Mouse (Mus musculus) embryonic stem cell, embryonic (primary cell): Measurements from ENCODE around the gene Tbc1d13.

Source experiments
- CTCF ChIA-PET, 4 experiments: fragments of 300-600 bp in 2 of 4; fragments of 350-600 bp in 2 of 4; sonication (Branson Sonifier 250); formaldehyde crosslinking; loops; one replicate each; lab custom pipeline; 2022; ENCODE audit warnings: inconsistent platforms in 2 of 4; lab: Charles Lee
- POLR2A ChIA-PET, 4 experiments: fragments of 300-600 bp in 2 of 4; fragments of 350-600 bp in 2 of 4; sonication (Branson Sonifier 250); formaldehyde crosslinking; loops; one replicate each; lab custom pipeline; 2022; ENCODE audit warnings: antibody characterized with exemption in 4 of 4, inconsistent platforms in 1 of 4; lab: Charles Lee

The Tbc1d13 gene

DNA sequence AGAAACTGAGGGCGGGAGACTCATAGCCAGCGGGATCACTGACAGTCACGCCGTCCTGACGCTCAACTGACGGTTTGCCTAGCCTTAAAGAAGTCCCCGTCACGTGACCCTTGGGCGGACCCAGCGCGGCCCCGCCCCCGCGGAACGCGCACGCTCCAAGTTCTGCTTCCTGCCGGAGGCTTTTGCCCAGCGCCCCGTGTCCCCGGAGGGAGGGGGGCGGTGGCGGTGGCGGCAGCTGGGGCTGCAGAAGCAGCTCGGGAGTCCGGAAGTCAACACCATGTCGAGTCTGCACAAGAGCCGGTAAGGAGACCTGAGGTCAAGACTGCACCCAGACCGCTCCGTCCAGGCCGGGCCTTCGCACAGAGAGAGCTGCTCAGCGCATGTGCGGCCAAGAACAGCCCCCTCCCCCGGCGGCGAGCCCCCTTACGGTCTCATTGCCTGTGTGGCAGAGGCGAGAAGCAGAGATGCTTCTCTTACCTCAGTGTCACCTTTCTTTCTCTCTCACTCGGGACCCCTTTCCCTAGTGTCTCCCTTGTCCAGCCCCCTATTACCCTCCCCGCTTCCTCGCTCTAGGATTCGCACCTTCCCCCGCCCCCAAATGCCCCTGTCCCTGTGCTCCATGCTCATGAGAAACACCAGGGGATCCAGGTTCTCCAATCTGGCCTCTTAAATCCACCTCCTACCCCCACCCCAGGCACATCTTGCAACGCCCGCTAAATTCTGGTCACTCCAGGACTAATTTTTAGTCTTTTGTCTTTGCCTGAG is at the start of gene Tbc1d13:
Gene Tbc1d13 (plus strand): TSS at position 134 of the 765 bp plus-strand sequence.
- ChIA-PET CTCF (interaction anchor here (0.6 to 2.4 kb wide), 10 partner anchors 10 to 624 kb away, joined by 3 to 10 read pairs (median 4); partner anchors contain the start of genes Spout1 (in 1 of the 4) and Zer1 (in 1 of the 4)), POLR2A (interaction anchor here (0.6 to 11.4 kb wide), 115 partner anchors 9 to 1616 kb away, joined by 3 to 393 read pairs (median 6); partner anchors contain the start of genes Endog (in 4 of the 4), Kyat1 (in 3 of the 4), Zer1 (in 3 of the 4) and Ier5l (in 2 of the 4))

DNA sequence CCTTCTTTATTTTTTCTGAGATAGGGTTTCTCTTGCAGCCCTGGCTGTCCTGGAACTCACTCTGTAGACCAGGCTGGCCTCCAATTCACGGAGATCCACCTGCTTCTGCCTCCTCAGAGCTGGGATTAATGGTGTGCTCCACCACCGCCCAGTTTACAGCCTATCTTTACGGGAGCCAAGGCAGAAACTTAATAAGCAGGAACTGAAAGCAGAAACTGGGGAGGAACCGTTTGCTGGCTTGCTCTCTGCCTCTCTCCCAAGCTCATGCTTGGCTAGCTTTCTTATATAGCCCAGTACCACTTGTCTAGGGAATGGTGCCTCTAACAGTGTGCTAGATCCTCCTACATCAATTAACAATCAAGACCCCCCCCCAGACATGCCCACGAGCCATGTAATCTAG is 49.4 kb upstream of the Tbc1d13 start:
- CTCF ChIA-PET = interaction anchor here in 3 of 4 experiments (0.7 to 1.7 kb wide), 3 partner anchors 54 to 78 kb away, joined by 4 to 5 read pairs (median 5); no protein-coding TSS in a partner anchor
- POLR2A ChIA-PET = interaction anchor here in 3 of 4 experiments (0.5 to 4.2 kb wide), 28 partner anchors 10 to 333 kb away, joined by 3 to 18 read pairs (median 4); partner anchors contain the start of genes Zdhhc12 (in 3 of the 3), Tbc1d13 (in 2 of the 3), Endog (in 1 of the 3) and Sptan1 (in 1 of the 3)

DNA sequence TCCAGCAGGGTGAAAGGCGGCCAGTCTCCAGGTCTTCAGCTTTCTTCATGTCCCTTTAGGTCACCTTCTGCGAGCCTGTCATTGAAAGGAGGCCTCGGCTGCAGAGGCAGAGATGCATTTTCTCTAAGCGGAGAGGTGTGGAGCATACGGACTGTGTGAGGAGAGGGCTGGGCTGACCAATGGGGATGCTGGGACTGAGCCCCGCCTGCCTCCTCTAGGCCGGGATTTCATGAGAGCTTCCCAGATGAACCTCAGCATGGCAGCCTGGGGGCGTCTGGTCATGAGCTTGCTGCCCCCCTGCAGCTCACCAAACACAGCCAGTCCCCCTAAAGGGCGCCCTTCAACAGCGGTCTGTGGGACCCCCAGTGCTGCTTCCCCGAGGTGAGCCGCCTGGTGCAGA is 48.9 kb upstream of the Tbc1d13 start:
- ChIA-PET CTCF (interaction anchor here in 3 of 4 experiments (0.7 to 1.7 kb wide), 3 partner anchors 53 to 77 kb away, joined by 4 to 5 read pairs (median 5); no protein-coding TSS in a partner anchor), POLR2A (interaction anchor here in 3 of 4 experiments (0.5 to 4.2 kb wide), 28 partner anchors 9 to 1851 kb away, joined by 3 to 18 read pairs (median 4); partner anchors contain the start of genes Zdhhc12 (in 3 of the 3), Tbc1d13 (in 2 of the 3), Endog (in 1 of the 3) and Sptan1 (in 1 of the 3))

DNA sequence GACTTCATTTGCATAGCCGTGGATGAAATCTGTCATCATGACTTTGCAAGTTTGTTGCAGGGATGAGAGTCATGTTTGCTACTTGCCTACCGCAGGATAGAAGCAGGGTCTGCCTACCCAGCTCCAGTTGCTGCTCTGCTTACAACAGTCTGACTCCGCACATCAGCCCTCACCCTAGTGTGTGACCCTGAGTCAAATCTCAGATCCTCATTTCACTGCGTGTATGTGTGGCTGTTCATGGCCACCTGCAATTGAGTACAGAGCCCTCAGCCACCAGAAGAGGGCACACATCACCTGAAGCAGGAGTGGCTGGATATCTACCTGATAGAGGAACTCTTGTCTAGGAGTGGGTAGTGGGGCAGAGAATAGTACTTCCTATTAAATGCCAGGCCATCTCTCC is 46.2 kb upstream of the Tbc1d13 start:
- ChIA-PET CTCF (interaction anchor here in 3 of 4 experiments (0.6 to 2.4 kb wide), 5 partner anchors 9 to 199 kb away, joined by 3 to 17 read pairs (median 5); partner anchors contain the start of gene Pkn3 (in 2 of the 3)), POLR2A (interaction anchor here (0.7 to 5.3 kb wide), 15 partner anchors 8 to 197 kb away, joined by 3 to 26 read pairs (median 4); partner anchors contain the start of gene Tbc1d13 (in 1 of the 4))

DNA sequence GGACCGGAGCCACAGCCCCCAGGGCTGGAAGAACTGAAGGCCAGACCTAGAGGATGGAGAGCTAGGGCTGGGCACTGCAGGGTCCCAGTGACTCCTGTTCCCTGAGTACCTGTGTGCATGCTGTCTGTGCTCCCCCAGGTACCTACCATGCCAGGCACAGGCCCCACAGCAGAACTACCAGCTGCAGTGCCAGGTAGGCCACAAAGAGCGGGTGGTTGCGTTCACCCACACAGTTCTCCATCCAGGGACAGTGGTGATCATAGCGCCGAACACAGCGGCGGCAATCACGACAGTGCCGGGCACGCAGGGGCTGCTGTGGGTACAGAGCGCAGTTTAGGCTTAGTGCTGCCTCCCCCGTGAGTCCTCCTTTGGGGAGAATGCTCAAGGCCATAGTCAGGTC is 42.0 kb upstream of the Tbc1d13 start:
- ChIA-PET CTCF (interaction anchor here in 1 of 4 experiments (1.1 kb wide), 2 partner anchors 14 kb away, joined by 3 to 4 read pairs; partner anchors contain the start of gene Pkn3), POLR2A (interaction anchor here in 2 of 4 experiments (0.7 to 2.9 kb wide), 13 partner anchors 9 to 201 kb away, joined by 3 to 12 read pairs (median 4); partner anchors contain the start of genes Endog (in 1 of the 2), Tbc1d13 (in 1 of the 2) and Wdr34 (in 1 of the 2))

DNA sequence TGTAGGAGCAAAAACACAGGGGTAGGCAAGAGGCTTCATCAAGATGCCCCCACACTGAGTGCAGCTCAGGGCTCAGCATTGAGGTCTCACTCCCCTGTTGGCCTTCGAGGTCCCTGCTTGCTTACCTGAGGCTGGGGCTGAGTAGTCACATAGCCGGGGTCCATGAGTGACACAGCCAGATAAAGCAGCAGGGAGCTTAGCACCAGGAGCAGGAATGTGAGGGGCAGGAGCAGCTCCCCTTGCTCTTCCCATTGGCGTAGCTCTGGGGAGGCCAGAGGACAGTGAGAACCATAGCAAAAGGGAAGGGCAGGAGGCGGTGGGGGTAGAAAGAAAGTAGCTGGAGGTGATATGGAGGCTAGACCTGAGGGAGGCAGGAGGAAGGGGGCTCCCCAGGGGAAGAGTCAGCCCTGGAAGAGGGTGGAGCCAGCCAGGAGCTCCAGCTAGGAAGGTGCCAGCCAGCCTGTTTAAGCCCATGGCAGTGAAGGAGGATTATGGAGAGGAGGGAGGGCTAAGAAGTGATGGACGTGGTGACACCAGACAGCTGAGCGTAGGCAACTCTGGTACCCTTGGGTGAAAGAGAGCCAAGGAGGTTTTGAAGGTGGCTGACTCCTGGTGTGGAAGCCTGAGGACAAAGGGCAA is 41.1 kb upstream of the Tbc1d13 start:
- POLR2A ChIA-PET = interaction anchor here in 3 of 4 experiments (0.5 to 2.2 kb wide), 24 partner anchors 9 to 202 kb away, joined by 3 to 12 read pairs (median 4); partner anchors contain the start of genes Wdr34 (in 2 of the 3), Endog (in 1 of the 3), Kyat1 (in 1 of the 3) and Phyhd1 (in 1 of the 3)
- CTCF ChIA-PET = interaction anchor here in 3 of 4 experiments (0.8 to 1.2 kb wide), 4 partner anchors 14 to 69 kb away, joined by 3 to 4 read pairs (median 3); partner anchors contain the start of gene Pkn3 (in 2 of the 3)

DNA sequence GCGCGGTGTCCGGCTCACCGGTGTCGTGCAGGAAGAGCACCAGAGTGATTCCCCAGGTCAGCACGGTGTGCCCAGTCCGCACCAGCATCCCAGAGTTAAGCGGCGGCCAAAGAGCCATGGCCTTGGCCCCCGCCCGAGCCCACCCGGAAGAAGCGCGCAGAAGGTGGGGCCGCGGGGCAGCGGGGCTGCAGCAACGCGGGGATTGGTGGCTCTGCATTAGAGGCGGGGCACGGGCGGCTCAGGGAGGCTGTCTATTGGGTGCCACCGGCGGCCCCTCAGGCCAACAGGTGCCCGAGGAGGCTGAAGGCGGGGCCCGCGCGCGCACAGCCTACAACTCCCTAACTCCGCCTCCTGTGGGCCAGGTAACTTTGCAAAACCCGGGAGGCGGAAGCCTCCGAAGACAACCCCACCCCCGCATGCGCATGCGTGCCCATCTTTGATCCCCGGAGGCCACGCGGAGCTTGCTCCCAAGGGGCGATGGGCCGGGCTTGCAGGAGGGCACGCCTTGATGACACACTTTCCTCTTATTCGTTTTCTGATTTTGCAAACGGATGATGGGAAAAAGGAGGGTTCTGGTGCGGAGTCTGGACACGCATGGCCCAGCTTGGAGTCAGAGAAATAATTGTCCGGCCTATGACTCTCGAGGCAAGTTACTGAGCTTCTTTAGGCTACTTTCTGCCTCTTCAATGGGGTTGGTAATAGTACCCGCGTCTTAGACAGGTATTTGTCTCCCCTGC is 39.9 kb upstream of the Tbc1d13 start, which contains the start of gene Zdhhc12:
Gene Zdhhc12 (minus strand): TSS at position 178 of the 737 bp plus-strand sequence.
- ChIA-PET POLR2A (interaction anchor here in 3 of 4 experiments (0.5 to 2.6 kb wide), 68 partner anchors 9 to 714 kb away, joined by 3 to 38 read pairs (median 4); partner anchors contain the start of genes Endog (in 3 of the 3), Kyat1 (in 2 of the 3), Pkn3 (in 2 of the 3) and Tbc1d13 (in 2 of the 3)), CTCF (interaction anchor here (0.6 to 1.8 kb wide), 12 partner anchors 14 to 342 kb away, joined by 3 to 23 read pairs (median 4); partner anchors contain the start of genes Pkn3 (in 2 of the 4) and Spout1 (in 1 of the 4))

DNA sequence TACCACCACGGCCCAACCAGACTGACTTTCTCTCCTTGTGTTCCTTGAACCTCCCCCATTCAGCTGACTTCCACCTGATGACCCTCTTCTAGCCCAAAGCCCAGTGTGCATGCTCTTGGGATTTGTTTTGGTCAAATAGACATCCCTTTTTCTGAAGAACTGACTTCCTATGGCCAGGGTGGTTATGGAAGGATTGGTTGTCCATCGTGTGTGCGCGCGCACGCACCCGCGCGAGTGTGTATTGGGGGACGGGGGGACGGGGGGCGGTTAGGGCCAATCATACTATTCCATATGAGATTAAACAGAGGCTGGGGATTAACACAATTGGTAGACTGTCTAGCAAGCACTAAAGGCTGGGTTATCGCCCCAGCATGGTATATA is 39.3 kb upstream of the Tbc1d13 start:
- POLR2A ChIA-PET = interaction anchor here in 3 of 4 experiments (0.5 to 2.6 kb wide), 68 partner anchors 10 to 713 kb away, joined by 3 to 38 read pairs (median 4); partner anchors contain the start of genes Endog (in 3 of the 3), Kyat1 (in 2 of the 3), Pkn3 (in 2 of the 3) and Tbc1d13 (in 2 of the 3)
- CTCF ChIA-PET = interaction anchor here in 3 of 4 experiments (0.6 to 1.8 kb wide), 12 partner anchors 15 to 428 kb away, joined by 3 to 23 read pairs (median 4); partner anchors contain the start of genes Pkn3 (in 2 of the 3) and Spout1 (in 1 of the 3)

DNA sequence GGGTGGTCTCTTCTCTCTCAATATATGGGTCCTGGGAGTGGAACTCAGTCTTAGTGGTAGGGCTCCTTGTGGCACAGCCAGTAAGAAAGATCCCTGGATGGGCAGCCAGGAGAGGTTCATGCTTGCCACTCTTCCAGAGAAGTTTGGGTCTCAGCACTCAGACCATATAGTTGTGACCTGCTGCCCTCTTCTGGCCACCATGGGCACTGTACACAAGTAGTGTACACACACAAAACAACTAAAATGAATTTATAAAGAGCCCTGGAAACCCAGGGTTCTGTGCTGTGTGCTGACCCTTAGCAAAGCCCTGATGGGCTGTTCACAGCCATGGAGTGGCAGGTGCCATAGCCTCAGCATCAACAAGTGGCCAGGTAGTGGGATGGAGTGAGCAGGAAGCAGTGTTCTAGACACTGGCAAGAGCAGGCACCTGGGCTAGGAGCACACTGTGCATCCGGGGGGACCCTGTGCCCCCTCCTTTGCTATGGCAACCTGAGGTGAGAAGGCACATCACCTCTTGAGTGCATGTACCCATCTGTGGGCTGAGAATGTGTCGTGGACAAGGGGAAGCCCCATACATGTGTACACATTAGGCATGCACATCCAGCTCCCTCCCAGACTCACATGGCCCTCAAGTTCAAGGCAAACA is 37.5 kb upstream of the Tbc1d13 start:
- ChIA-PET POLR2A (interaction anchor here in 2 of 4 experiments (0.7 to 2.6 kb wide), 10 partner anchors 11 to 54 kb away, joined by 3 to 38 read pairs (median 8); partner anchors contain the start of genes Pkn3 (in 1 of the 2), Tbc1d13 (in 1 of the 2) and Wdr34 (in 1 of the 2)), CTCF (interaction anchor here in 3 of 4 experiments (0.5 to 1.8 kb wide), 7 partner anchors 10 to 64 kb away, joined by 3 to 5 read pairs (median 3); partner anchors contain the start of gene Pkn3 (in 1 of the 3))

DNA sequence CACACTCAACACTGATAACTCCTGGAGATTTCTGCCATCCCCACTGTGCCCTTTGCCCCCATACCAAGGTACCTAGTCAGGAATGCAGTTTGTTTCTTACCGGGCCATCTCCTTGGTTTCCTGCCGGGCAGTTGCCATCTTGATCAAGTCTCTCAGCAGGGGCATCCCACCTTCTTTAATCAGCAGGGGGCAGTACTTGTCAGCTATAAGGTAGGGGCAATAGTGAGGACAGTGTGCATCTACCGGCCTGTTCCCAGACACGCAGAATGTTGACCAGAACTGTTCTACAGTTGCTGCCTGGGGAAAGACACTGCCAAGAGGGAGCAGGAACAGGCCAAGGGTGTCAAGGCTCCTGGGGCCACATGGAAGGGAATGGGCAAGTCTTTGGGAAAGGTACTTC is 33.3 kb upstream of the Tbc1d13 start:
- CTCF ChIA-PET = interaction anchor here (0.5 to 1.2 kb wide), 5 partner anchors 62 to 729 kb away, joined by 3 to 5 read pairs (median 4); no protein-coding TSS in a partner anchor
- POLR2A ChIA-PET = interaction anchor here in 2 of 4 experiments (0.7 to 1.6 kb wide), 8 partner anchors 12 to 190 kb away, joined by 3 to 5 read pairs (median 4); partner anchors contain the start of genes Endog (in 1 of the 2) and Tbc1d13 (in 1 of the 2)

DNA sequence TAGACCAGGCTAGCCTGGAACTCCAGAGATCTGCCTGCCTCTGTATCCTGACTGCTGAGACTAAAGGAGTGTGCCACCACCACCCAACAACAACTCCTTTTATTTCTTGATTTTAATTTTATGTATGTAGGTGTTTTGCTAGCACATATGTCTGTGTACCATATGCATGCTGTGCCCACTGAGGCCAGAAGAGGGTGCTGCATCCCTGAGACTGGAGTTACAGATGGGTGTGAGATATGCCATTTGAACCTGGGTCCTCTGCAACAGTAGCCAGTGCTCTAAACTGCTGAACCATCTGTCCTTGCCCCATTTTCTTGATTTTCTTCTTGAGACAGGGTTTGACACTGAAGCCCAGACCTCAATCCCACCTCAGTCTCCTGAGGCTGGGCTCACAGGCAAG is 27.2 kb upstream of the Tbc1d13 start:
- ChIA-PET CTCF (interaction anchor here (0.6 to 1.7 kb wide), 25 partner anchors 10 to 352 kb away, joined by 3 to 25 read pairs (median 4); partner anchors contain the start of genes Endog (in 1 of the 4) and Spout1 (in 1 of the 4)), POLR2A (interaction anchor here in 3 of 4 experiments (0.7 to 4.1 kb wide), 20 partner anchors 10 to 160 kb away, joined by 3 to 34 read pairs (median 3); partner anchors contain the start of genes Endog (in 2 of the 3), Tbc1d13 (in 2 of the 3) and Zdhhc12 (in 1 of the 3))

DNA sequence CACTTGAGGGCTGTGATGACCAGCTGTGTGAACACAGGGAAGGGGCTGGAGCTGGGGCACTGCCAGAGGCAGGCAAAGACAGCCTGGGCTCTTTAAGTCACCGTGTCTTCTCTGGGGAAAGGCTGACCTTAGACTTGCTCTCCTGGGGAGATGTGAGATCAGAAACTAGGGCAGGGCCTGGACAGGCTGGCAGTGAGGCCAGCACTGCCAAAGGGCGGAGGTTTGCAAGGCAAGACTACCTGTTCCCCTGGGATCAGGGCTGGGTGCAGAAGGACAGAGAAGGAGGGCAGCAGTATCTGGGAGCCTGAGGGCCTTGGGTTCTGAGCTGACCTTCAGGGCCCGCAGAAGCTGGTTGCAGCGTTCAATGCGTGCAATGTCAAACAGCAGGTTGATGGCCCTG is 25.9 kb upstream of the Tbc1d13 start:
- ChIA-PET POLR2A (interaction anchor here in 2 of 4 experiments (0.6 to 4.1 kb wide), 7 partner anchors 9 to 71 kb away, joined by 3 to 34 read pairs (median 8); partner anchors contain the start of genes Tbc1d13 (in 2 of the 2) and Zer1 (in 1 of the 2)), CTCF (interaction anchor here in 2 of 4 experiments (0.6 to 1.7 kb wide), 5 partner anchors 9 to 96 kb away, joined by 3 to 9 read pairs (median 3); partner anchors contain the start of gene Tbc1d13 (in 1 of the 2))

DNA sequence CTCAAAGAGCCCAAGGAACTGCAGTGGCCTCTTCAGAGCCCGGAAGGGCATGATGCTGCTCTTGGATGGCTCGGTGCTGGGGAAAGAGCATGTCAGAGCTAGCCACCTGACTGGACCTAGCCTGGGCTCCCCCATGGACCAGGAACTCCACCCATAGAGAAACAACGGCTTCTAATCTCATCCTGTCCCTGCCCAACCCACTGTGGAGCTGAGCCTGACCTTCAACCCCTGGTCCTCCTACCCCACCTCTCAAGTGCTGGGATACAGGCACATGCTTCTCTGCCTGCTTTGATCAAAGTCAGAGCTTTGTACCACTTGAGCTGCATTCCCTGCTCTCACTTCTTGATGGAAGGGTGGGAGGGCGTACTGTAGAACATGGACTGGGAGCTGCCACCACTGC is 25.3 kb upstream of the Tbc1d13 start:
- POLR2A ChIA-PET = interaction anchor here in 2 of 4 experiments (0.6 to 4.1 kb wide), 15 partner anchors 10 to 71 kb away, joined by 3 to 34 read pairs (median 3); partner anchors contain the start of genes Tbc1d13 (in 2 of the 2), Endog (in 1 of the 2) and Zer1 (in 1 of the 2)
- CTCF ChIA-PET = interaction anchor here (0.6 to 1.7 kb wide), 7 partner anchors 11 to 60 kb away, joined by 3 to 9 read pairs (median 3); partner anchors contain the start of genes Tbc1d13 (in 1 of the 4) and Wdr34 (in 1 of the 4)

DNA sequence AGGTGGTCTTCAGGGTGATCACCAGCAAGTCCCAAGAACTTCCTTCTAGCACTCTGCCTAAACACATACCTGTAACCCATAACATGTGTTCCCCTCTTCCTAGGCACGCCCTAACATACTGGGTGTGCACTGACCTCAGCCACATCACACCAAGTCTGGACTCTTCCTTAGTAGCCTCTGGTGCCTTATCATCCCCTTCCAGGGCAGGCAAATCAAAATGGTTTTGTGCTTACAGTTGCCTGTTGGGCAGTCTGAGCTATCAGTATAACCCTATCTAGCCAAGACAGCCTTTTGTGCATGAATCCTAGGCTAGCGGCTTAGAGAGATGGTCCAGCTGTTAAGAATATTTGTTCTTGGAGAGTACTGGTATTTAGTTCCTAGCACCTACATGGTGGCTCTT is 22.0 kb upstream of the Tbc1d13 start:
- ChIA-PET POLR2A (interaction anchor here in 2 of 4 experiments (0.6 to 2.0 kb wide), 9 partner anchors 8 to 147 kb away, joined by 3 to 5 read pairs (median 3); partner anchors contain the start of gene Zer1 (in 2 of the 2)), CTCF (no interaction called here)
